Mouse (Mus musculus): ENCODE data around the gene Ptprd.

Gene Ptprd

GRCm38 (mm10) chr4:76901692-76902091 lies 1310.1 kb downstream of the Ptprd start:
- DNase-seq (ENCODE audit: low read depth): no peak

DNA sequence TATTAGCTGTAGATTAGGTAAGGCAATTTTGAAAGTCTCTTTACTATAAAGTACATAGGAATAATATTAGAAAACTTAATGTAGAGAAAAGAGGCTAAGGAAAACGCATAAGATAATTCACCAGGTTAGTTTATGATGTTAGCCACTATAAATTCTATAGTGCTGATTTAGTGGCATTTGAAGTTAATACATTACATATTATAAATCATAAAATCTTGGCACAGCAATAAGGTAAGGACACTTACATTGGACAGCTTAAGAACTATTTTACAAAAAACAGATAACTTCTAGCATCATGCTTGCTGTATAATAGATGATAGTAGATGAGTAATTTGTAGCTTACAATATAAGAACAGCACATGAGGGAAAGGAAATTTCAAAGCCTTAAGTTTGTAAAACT lies 1322.1 kb downstream of the Ptprd start:
- DNase-seq (ENCODE audit: low read depth): no peak

- no peak for DNase-seq (ENCODE audit: low read depth)
Measured at GRCm38 (mm10) chr4:76881610-76882009, 1330.2 kb downstream of the Ptprd start.

DNA sequence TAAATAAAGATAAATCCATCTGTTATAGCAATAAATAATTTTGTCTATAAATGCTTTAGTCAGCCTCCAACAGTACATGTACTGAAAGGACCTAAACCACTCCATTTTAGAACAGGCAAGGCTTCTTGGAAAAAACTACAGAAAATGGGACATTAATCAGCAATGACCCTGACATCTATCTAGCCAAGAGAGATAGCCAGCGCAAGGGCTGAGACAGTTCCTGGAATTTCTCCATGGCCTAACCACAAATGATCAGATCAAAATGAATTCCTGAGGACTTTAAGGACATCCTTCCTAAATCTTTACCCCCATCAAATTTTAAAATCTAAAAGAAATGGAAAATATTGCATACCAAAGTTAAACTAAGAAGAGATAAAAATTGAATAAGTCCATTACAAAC lies 1340.8 kb downstream of the Ptprd start:
- DNase-seq (ENCODE audit: low read depth): no peak

DNA sequence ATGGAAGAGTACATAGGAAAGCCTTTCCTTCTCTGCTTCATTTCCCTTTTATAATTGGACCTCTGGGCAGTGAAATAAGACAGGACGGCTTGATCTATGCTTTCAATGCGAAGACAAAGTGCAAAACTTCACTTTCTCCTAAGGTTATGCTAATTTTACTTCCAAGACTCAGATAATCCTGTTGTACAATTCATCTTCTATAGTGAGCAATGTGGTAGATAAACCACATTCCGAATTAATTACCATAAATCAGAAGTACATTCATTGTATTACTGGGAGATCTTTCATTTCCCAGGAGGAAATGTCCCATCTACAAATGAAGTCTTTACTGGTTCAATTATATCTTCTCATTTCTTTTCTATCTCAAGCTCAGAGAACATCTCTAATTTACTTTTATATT lies 1346.2 kb downstream of the Ptprd start:
- no peak for DNase-seq (ENCODE audit: low read depth)

DNA sequence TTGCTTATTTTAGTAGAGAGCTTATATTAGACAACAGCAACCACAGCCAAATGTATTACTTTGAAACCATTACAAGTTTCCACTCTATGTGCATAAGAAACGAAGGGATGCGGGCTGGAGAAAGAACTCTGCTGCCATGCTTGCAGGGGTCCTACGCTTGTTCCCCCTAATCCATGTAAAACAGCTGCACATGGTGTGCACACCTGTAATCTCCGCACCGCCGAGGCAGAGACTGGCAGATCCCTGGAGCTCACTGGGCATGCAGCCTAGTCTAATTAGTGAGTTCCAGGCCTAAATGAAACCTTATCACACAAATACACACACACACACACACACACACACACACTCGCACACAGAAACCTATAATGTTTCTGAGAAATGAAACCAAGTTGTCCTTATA lies 1365.5 kb downstream of the Ptprd start:
- no peak for DNase-seq (ENCODE audit: low read depth)

- no peak for DNase-seq (ENCODE audit: low read depth)
Measured at GRCm38 (mm10) chr4:76839016-76839415, 1372.7 kb downstream of the Ptprd start.

DNA sequence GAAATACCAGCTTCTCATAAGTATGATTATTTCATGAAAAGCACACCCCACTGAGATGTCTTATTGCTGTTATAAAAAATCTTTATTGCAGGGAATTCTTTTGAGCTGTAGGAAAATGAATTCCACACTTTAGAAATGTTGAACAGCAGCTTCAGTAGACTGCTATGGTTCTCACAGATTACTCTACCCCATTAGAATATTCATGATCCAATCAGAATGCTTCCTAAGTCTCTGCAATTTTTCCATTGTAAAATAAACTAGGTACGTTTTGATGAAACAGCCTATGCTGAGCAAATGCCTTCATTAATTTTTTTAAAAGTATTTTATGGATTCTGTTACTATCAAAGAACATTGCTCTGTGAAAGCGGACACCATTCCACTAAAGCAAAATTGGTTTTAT lies 1399.6 kb downstream of the Ptprd start:
- DNase-seq (ENCODE audit: low read depth): no peak

DNA sequence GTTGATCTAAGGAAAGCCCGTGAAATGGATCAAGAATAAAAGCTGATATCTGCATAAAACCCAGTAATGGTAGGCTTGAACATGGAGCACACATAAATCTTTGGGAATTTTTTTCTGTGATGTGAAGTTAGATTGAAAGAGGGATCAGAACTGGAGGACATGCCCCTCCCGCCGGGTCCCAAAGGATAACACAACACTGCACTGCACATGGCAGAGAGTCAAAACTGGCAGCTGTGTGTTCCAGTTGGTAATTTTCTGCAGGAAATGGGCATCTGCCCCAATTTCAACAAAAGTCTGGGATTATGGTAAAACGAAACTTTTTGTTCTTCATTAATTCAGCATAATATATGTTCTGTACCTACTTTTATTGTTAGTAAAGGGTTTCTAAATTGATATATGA lies 1409.1 kb downstream of the Ptprd start:
- DNase-seq (ENCODE audit: low read depth): no peak

DNA sequence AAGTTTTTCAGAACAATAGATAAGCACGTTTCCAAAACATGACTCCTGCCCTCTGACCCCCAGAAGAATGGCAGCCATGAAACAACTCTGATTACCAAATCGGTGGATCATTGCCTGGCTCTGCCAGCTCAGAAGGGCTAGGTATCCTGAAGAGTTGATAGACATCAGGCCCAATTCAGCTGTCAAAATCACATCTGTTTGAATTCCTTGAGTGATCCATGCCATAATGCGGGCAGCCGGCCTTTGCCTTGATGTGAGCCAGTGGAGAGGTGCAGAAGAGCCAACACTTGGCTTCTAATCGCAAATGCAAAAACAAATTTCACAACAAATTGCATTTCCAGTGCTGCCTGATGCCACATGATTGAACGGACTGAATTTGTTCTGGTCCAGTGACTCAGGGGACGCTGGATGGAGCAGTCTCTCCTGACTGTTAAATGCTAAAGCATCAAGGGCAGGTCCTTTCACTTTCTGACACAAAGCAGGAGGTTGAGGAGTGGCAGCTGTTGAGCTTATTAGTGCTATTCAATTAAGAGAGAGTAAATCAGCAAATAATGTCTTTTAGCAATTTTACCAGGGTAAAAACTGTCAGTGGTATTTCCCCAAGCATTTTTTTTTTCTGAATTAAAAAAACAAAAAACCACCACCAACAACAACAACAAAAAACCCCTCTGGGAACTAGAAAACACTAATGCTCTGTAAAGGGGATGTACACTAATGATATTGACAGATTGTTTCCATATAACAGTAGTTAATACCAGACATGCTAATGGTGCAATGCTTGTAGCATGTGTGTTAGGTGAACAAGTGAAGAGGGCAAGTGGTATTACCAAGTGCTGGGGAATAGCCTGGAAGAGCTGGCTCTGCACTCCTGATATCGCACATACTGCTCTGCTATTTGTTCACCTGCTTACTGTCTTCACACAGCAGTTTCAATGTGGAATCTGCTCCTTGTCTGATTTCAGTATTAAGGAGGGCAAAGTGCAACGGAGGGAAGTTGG lies 1413.5 kb downstream of the Ptprd start:
- DNase-seq (ENCODE audit: low read depth): no peak

GRCm38 (mm10) chr4:76785389-76785788 lies 1426.4 kb downstream of the Ptprd start:
- no peak for DNase-seq (ENCODE audit: low read depth)

DNA sequence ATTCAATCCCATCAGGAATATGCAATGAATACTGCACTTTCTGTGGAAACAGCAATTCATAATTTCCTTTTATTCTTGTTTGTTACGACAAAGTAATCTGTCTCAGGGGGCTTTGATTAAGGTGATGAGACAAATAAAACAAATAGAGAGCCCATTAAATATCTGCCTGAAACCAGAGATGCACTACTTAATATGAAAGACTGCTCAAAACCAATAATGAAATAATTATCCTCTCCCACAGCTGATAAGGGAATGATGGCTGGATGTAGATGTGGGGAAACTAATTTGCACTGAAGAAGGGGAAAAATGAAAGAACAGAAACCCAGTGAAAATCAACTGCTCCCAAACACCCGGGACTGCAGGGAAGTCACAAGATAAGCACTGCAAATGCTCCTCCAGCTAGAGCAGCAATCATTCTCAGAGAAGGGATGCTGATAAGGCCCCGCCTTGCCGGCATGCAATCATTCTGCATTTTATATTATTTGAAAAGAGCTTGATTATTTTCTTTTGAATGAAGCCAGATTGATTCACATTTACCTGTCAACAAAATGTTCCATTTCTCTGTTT lies 1432.1 kb downstream of the Ptprd start:
- DNase-seq (ENCODE audit: low read depth): no peak

- no peak for DNase-seq (ENCODE audit: low read depth)
Measured at GRCm38 (mm10) chr4:76766918-76767317, 1444.8 kb downstream of the Ptprd start.

GRCm38 (mm10) chr4:76766429-76766828 lies 1445.3 kb downstream of the Ptprd start:
- DNase-seq (ENCODE audit: low read depth): no peak

GRCm38 (mm10) chr4:76750709-76751108 lies 1461.1 kb downstream of the Ptprd start:
- DNase-seq (ENCODE audit: low read depth): no peak

DNA sequence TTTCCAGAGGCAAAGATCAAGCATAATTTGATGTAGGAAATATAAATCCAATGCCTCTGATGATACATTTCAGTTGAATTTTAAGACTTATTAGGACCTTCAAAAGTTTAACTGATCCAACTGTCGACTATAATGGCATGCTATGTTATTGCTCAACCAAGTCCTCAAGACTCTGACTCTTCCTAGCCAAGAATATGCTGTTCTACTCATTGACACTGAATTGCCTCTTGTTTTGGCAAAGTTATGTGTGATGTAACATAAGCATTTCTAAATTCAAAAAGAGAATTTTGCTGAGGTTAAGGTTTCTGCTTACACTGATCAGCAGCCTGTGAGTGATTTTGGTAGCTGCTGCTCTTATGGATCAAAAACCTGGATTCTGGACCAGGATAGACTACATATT lies 1475.9 kb downstream of the Ptprd start:
- DNase-seq (ENCODE audit: low read depth): no peak

GRCm38 (mm10) chr4:76675726-76676125 lies 1536.0 kb downstream of the Ptprd start:
- no peak for DNase-seq (ENCODE audit: low read depth)

DNA sequence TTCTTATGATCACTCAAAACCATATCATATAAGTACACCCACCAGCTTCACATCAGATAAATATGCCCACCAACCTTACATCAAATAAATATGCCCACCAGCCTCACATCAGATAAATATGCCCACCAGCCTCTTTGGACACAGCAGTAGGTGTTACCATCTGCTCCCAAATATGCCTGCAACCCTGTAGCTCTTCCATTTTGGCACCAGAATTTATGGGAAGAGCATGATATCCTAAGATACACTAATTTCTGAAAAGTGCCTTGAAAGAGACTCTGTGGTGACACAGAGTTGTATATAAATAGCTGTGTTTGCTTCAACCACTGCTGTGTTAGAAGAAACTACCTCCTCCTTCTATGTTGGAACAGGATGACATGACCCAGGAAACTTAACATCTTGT lies 1538.5 kb downstream of the Ptprd start:
- DNase-seq (ENCODE audit: low read depth): no peak

DNA sequence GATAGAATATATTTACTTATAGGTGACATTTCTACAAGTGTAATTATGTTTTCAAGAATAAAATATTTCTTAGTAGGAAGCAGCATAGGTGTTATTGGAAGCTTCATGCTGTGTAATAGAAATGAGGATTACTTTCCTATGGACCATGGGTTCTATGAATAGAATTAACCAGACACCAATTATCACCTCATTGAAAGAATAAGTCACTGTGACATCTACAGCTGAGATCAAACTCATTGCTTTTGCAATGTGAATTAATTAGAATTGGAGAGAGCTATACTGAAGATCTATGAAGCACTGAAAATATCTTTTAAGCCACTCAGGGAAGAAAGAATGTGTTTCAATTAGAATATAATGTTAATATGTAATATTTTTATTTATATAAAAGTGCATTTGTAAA lies 1539.1 kb downstream of the Ptprd start:
- no peak for DNase-seq (ENCODE audit: low read depth)

DNA sequence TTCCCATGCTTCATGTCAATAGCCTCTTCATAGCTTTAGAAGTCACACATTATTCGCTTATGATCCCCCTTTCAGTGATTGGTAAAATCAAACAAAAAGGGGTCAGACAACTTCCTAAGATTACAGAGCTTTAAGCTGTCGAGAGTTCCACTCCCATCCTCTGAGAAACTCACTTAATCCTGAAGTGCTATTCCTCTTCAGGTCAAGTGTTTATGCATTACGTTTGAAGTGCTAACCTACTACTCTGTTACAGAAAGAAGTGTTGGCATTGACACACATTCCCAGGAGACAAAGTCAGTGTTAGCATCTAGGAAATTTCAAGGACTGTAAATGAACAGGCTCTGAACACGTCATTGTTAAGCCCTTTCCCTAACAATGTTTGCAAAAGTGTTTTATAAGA lies 1550.0 kb downstream of the Ptprd start:
- DNase-seq (ENCODE audit: low read depth): no peak

GRCm38 (mm10) chr4:76660146-76660545 lies 1551.6 kb downstream of the Ptprd start:
- no peak for DNase-seq (ENCODE audit: low read depth)

DNA sequence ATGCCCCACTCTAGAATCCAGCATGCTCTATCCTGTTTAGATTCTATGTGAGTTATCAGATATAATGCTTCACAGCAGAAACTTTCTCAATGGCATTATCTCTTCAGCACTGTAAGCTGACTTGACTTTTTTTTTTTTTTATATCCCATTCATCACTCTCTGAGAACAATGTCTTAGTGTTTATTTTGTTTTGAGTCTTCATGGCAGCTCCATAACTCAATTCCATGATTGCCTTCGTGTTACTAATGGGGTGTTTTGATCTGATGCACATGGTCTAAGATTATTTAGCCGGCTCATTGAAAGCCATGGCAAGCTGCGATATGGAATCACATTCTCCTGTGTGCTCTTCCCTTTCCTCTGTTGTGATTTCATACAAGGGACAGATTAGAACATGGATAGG lies 1555.0 kb downstream of the Ptprd start:
- no peak for DNase-seq (ENCODE audit: low read depth)

- no peak for DNase-seq (ENCODE audit: low read depth)
Measured at GRCm38 (mm10) chr4:76652971-76653370, 1558.8 kb downstream of the Ptprd start.

DNA sequence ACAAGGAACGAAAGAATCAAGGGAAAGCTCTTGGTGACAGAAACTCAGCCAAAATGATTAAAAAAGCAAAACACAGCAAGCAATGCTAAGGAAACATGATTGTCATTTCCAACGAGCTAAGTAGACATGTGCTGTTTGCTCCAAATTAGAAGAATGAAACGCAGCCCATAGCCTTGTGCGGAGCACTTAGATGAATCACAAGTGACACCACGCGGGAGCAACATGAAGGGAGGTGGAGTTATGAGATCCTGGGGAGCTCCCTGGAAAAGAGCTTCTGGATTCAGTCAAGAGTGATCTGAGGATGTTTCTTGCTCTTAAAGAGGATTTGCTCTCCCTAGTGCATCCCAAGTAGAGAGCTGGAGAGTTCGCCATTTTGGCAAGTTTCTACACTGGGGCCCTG lies 1590.0 kb downstream of the Ptprd start:
- no peak for DNase-seq (ENCODE audit: low read depth)

All from NIH3T3 (cell line).